Mouse (Mus musculus) small intestine, adult 2 months (tissue): ENCODE measurements around the gene Dyrk1a.

ENCODE experiments used
- CTCF ChIP-seq: fragments of 200-500 bp; IDR thresholded peaks from 2 replicates; pipeline ENCODE4 v1.5.1; 2012; ENCODE audit warnings: low read depth, mild to moderate bottlenecking, control low read depth, inconsistent platforms, low read length, moderate library complexity, mixed read lengths; ENCODE audit not compliant: insufficient replicate concordance, insufficient read length; ENCODE audit errors: extremely low read depth
- POLR2A ChIP-seq: fragments of 200-500 bp; IDR thresholded peaks from 2 replicates; pipeline ENCODE4 v1.6.1; 2012; ENCODE audit warnings: low read depth, mild to moderate bottlenecking, control low read depth, inconsistent platforms, low read length, moderate library complexity

DNA sequence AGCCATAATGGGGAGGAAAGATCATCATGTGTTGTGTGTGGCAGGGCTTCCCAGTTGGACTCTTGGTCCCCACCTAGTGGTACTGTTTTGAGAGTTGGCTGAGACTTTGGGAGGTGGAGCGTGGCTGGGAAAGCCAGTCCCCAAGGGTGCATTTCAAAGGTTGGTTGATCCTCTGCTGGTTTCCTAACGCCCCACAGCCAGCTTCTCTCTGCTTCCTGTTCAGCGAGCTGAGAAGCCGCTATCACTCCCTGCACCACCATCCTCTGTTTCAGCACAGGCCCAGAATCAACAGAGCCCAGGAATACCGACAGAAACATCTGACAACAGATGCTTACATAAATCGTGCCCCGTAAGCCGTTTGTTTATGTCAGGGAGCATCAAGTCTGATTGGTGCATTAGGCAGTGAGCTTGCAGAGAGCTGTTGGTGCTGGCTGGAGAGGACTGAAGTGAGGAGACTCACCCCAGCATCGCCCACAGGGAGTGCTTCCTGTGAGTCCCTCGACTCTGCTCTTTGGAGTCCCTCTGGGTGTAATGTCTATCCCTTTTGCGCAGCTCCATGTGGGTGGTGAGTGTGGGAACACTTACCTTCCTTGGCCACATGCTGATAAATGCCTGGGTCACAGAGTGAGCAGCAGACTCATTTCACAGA is 174.2 kb downstream of the Dyrk1a start:
- TF ChIP-seq CTCF: no peak; the same call in 1 of the 2 replicates
- TF ChIP-seq POLR2A: no peak
